ENCODE assay signal across 12 mouse cellular contexts in genomic region chr17:18161194-18161593, GRCm38 (mm10). TPM values are rescaled to one million over a fixed set of nuclear protein-coding genes. Genes with fewer than 3 reads are reported as not detected.
"Had no signal": no experiment of that assay in that cellular context is flagged by ENCODE, and none has a peak within 500 bp of the region (broad histone marks: within the 10 kb centered on the region; RNA-seq: fewer than 3 reads in every experiment).

No protein-coding gene starts in this region.

RNA-seq across cellular contexts. Expression of gene Vmn2r92, which starts 9.5 kb away (rescaled TPM):
- polyA plus RNA-seq: neural tube, embryonic 13.5 days; neural tube, embryonic 14.5 days; neural tube, embryonic 15.5 days; small intestine, adult 2 months; spleen, adult 2 months; stomach, embryonic 14.5 days; stomach, embryonic 15.5 days; stomach, embryonic 16.5 days; stomach, postnatal 0 days; thymus, adult 2 months; thymus, postnatal 0 days; urinary bladder, adult 2 months had no signal
